Mouse (Mus musculus) spleen, postnatal 4 days (tissue): ENCODE measurements around the gene Lcp2.

ENCODE experiments used
- DNase-seq, 2 experiments: peaks; one replicate each; pipeline ENCODE4 v3.0.0; 2022; ENCODE audit warnings: low spot score in 2 of 2

The Lcp2 gene

DNA sequence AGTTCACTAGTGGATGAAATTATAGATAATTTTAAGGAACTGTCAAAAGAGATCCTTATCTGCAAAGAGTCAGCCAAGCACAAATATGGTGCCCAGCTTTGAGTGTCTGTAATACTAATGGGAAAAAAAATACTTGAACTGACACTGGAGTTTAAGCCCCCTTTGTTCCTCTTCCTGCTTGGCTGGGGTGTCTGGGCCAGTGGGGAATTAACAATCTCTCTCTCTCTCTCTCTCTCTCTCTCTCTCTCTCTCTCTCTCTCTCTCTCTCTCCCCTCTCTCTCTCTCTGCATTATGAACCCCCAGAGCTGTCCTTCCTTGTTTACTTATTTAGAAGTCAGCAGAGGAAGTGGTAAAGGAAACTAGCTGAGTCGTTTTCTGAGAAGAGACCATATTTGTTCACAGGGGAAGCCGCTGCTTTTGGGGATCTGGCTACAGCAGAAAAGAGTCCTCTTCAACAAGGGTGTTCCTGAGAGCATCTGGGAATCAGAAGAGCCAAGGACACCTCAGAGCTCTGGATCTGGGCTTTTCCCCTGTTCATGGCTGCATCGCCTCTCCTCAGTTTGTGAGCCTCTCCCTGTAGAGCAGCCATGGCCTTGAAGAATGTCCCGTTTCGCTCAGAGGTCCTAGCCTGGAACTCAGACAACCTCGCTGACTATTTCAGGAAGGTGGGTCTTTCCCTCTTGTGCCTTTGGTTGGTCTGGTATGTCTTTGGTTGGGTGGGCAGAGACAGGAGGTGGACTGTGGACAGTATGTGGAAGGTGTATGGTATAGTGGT lies at the start of gene Lcp2:
Gene Lcp2, plus strand, starts transcription at position 154 of the 775 bp plus-strand sequence.
- DNase-seq = no peak

- no peak for DNase-seq
These were observed 48.5 kb upstream of the Lcp2 start for GRCm38 (mm10) chr11:33998244-33998643.

GRCm38 (mm10) chr11:34000416-34000815 lies 46.3 kb upstream of the Lcp2 start:
- no peak for DNase-seq

DNA sequence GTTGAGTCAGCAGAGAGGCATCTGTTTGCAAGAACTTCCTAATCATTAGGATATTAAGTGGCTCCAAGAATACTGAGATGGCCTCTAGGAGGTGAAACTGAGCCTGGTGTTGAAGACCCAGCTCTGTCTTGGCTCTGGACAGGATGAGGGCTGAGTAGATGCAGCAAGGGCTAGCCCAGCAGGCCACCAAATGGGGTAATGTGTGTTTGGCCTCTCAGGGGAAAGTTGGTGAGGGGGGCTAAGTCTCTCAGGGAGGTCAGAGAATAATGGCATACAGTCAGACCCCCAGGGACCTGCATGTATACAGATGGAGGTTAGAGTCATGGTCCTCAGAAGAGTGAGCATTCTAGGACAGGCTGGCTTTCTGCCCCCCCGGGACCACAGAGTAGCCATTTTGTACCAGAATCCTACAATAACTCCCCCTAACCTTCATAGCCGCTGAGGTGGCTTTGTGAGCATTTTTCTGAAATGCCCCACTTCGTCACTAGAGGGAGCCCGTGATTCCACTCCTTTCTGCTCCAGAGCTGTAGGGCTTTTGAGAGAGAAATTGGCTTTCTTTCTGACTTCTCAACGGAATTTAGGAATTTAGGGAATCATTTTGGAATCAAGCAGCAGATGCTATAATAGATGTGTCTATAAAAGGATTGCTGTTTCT lies 44.7 kb upstream of the Lcp2 start:
- peak; percentile 43 to 78 for DNase-seq

- no peak for DNase-seq
These were observed 44.1 kb upstream of the Lcp2 start for GRCm38 (mm10) chr11:34002593-34002965.

DNA sequence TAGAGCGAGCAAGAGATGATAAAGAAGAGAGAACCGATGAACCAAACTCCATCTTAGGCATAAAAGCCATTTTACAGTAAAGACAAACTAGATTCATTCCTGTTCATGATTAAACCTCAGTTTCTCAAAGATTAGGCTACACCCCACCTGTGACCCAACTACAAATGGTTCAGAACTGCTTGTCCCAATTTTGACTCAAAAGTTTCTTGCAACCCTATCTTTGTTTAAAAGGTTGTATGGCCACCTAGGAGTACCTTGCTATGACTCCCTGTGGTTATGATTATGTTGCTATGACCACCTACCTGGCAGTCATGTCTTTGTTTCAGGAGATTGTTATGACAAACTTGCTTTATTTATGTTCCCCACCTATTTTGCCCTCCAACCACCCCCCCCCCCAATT lies 39.1 kb upstream of the Lcp2 start:
- DNase-seq = no peak

- DNase-seq = peak; percentile 40 to 74
These were observed 38.5 kb upstream of the Lcp2 start for GRCm38 (mm10) chr11:34008214-34008613.

GRCm38 (mm10) chr11:34008702-34009101 lies 38.0 kb upstream of the Lcp2 start:
- DNase-seq = peak; percentile 63 to 81

DNA sequence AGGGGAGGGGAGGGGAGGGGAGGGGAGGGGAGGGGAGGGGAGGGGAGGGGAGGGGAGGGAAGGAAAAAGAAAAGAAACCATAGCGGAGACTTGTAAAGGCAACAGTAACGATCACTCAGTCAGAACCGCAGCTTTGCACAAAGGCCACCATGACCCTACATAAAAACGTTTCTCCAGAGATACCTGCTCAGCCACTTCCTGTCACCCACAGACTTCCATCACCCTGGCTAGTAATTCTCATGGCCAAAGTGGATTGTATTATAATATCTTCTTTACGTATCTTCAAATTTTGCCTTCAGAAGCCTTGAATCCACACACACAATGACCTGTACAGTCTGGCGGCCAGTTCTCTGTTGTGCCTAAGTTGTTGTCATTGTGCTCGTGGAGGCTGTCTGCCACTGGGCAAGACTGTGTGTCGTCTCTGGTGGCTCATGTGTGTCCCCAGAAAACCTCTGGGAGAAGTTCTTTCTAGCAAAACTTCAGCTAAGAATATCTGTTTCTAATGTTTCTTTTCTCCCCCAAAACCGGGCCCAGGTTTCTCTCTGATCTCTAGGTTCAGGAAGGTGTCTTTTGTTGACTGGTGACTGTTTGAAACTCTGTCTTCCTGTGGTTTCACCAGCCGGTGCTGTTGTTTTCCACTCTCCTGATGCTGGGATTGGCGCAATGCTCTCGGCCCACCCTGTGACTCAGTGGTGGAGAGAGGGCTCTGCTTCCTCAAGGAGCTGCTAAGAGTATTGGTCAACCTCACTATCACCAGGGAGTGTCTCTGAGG lies 37.2 kb upstream of the Lcp2 start:
- no peak for DNase-seq

- DNase-seq = no peak
These were observed 36.4 kb upstream of the Lcp2 start for GRCm38 (mm10) chr11:34010133-34010858.

DNA sequence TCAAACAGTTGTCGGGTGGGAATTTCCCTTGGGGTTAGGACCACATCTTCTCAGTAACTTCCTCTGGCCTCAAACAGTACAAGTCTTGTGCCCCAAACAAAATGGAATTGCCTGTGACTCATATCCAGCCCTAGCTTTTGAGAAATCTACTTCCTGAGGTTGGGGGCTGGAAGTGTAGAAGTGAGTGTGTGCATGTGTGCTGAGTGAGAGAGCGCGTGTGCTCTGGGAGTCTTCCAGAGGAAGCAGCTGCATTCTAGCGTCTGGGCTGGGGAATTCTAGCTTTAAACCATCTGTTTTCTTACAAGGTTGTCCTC lies 35.9 kb upstream of the Lcp2 start:
- no peak for DNase-seq

- DNase-seq = no peak
These were observed 34.6 kb upstream of the Lcp2 start for GRCm38 (mm10) chr11:34012007-34012652.

GRCm38 (mm10) chr11:34025091-34025490 lies 21.6 kb upstream of the Lcp2 start:
- DNase-seq = no peak

- DNase-seq = no peak
These were observed 17.1 kb upstream of the Lcp2 start for GRCm38 (mm10) chr11:34029658-34030057.

DNA sequence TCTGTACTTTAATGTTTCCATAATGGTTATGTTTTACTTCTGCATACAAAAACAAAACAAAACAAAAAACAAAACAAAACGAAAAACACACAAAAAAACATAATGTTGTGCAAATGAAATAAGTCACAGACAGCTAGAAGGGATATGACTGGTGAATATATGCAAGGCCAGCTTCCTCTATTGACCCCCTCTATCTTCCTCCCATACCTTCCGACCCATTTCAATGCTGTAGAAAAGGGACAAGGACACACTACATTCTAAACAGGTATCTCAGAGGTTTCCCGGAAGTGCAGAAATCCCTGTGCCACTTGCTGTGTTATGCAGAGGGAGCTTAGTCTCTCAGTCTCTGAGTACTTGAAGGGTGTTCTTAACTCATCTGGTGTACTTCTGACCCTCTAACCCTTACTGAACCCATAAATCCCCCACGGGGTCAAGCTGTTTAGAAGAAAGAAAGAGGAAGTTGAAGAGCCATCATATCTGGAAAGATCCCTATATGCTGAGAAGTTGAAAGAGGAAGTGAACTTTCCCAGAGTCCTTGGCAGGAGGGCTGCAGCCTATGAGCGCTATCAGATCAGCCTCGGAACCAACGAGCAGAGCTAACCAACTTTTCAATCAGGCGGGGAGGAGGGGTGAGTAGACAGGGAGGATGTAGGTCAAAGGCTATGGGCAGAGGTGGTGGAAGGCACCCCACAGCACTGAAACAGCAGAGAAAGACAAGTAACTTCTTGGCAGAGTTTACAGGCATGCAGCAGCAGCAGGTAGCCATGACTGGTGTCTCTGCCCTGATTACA lies 15.5 kb upstream of the Lcp2 start:
- DNase-seq = peak; percentile 50 to 69

- no peak for DNase-seq
These were observed 12.7 kb upstream of the Lcp2 start for GRCm38 (mm10) chr11:34034008-34034505.

DNA sequence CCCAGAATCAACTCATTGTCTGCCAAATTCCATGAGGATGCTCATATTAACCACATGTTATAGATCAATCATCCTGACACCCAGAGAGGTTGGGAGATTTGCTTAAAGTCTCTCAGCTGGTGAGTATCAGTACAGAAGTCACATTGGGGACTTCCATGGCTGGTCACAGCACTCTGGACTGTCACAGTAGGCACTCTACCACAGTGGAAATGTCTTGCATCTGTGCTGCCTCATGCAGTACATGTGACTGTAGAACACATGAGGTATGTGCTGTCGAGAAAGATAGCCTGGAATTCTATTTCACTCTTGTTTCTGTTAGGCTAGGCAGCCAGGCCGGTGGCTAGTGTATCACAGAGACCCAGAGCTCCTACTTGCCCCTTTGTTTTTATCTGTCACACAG lies 11.9 kb upstream of the Lcp2 start:
- no peak for DNase-seq

- DNase-seq = no peak
These were observed 10.6 kb upstream of the Lcp2 start for GRCm38 (mm10) chr11:34035909-34036658.

DNA sequence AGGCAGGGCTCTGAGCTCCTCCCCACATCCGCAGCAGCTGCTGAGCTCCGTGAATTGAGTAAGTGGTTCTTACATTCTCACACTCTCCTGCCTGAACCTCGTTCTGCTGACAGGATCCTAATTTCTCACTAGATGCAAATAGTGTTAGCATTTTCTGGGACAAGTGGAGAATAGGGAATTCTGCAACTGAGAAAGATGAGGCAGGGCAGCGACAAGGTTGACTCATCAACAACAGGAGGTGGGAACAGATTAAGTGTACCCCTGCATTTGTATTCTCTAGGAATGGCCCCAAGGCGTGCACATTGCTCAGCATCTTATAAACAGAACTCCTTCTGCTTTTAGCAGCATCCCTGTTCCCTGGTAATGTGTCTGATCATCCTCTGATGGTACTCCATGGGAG lies 6.7 kb upstream of the Lcp2 start:
- no peak for DNase-seq

GRCm38 (mm10) chr11:34042808-34043207 lies 3.9 kb upstream of the Lcp2 start:
- no peak for DNase-seq
